Mouse (Mus musculus) heart, adult 8-10 months (tissue): ENCODE results near the gene Col25a1. TPM values are rescaled to one million over a fixed set of nuclear protein-coding genes. Genes with fewer than 3 reads are reported as not detected.
A peak's percentile ranks its signal among the peaks of the same experiment; 100 is the strongest.

Source experiments
- DNase-seq: peaks from one replicate; pipeline ENCODE4 v3.0.0; 2022; ENCODE audit warnings: low spot score
- total RNA-seq, 4 experiments: library from RNA; stranded (reverse); gene quantifications; 2 replicates each; pipeline ENCODE4 v1.2.4; 2022

Col25a1 gene
- under 1 TPM; 0.20 to 0.34 (median 0.23) TPM for total RNA-seq

DNA sequence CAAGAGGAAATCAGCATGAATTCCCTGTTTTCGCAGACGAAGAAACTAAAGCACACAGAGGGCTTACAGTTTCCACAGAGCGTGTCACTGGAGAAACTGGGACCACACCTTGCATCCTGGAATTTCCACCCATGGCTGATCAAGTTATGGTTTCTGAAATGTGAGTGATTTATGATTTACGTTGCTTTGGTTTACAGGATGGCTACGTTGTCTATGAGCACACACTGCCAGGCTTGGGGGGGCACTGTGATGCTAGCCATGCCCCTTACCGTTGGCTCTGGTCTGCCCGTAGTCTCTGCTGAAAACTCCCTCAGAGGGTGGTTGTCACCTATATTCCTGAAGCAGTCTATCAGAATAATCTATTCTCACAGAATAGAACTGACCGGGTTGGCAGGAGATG, at the start of gene Col25a1:
Gene Col25a1 (plus strand): TSS at position 301 of the 400 bp plus-strand sequence.
- no peak for DNase-seq

DNA sequence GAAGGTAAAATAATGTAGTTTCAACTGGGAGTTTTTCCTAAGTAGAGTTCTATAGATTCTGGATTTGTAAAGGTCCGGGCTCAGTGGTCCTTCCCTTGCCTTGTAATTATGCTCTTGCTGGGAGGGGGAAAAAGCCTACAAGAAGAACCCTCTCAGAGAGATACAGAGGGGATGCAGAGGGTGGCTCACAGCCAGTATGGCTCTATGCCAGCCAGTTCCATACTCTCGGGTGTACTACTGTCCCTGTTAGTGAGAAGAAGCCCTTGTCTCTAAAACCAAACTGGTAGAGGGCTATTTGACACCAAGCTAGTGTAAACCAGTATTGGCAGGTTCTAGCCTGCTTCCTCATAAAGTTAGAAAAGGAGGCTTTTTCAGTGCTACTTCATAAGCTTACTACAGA, 48.0 kb upstream of the Col25a1 start:
- no peak for DNase-seq

DNA sequence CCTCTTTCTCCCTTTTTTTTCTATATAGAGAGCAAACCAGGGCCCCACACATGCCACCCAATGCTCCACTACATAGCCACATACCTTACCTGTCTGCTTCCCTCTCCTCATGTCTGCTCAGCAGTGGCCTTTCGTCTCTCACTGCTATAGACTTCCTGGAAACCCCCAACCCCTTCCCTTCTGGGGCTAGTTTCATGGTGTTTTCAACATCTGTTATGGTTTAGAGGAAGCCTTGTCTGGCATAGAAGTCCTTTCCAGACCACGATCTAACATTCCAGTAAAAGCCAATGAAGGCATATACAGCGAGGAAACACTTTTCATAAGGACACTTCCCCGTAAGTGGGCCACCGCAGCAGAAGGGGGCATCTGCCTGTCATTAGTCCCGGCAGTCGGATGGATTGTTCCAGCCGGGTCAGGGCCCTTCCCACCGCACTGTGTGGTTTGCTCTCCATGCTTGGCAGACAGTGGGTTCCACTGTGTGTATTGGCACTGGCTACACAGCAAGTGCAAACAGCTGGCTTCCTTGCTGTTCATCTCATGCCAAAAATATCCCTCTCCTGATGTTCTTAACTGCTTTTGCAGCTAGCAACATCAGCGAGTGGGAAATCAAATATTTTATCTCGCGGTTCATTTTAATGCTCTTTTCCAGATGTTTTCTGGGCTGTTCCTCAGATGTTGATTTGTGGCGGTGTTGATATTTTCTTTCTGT, 44.8 kb upstream of the Col25a1 start:
- DNase-seq: peak; percentile 39

DNA sequence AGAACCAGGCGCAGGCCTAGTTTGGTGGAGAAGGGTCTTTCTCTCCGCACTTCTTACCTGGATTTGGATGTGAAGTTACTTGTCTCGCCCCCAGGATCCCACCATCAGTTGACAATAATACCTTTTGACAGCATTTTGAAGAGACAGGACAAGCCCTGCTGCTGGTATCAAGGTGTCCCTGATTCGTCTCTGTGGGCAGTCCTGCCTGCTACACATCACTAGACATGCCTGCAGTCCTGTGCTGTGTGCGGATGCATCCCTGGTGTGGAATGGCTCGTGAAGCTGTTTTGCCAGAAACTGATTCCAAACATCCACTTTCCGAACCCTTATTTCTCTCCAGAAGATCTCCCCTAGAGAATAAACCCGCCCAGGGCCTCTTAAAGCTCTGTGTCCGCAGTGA, 43.8 kb upstream of the Col25a1 start:
- no peak for DNase-seq

DNA sequence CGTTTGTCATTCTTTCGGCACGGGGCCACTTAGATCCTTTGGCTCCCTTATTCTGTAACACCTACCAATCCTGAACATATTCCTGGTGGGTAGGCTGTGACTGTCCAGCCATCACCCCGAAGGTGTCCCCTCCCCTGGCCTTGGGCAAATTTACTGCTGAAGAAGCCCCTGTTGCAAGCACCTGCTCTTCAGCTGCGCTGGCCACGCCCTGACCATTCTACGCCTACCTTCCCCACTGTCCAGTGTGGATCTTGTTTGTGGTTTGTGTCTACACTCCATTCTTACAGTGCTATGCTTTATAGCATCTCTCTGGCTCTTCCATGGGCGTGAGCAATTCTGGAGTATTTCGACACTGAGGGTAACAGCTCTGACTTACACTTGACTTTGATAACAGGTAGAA, 42.6 kb upstream of the Col25a1 start:
- no peak for DNase-seq

DNA sequence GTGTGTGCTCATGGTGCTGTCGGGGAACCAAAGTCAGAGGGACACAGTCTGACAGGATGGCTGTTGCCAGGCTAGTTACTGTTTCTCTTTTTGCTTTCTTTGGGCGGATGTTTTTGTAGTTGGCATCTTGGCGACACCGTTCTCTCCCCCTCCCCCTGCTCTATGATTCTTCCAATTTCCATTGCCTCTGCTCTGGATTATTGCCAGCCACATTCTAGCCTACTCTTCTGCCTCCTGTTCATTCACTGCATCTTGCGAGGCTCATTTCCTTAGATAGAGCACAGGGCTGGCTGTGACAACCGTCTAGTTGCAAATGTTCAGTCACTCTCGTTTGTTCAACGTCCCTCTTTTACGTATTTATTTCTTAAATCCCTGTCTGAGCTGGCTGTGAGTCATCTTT, 40.8 kb upstream of the Col25a1 start:
- DNase-seq: no peak

DNA sequence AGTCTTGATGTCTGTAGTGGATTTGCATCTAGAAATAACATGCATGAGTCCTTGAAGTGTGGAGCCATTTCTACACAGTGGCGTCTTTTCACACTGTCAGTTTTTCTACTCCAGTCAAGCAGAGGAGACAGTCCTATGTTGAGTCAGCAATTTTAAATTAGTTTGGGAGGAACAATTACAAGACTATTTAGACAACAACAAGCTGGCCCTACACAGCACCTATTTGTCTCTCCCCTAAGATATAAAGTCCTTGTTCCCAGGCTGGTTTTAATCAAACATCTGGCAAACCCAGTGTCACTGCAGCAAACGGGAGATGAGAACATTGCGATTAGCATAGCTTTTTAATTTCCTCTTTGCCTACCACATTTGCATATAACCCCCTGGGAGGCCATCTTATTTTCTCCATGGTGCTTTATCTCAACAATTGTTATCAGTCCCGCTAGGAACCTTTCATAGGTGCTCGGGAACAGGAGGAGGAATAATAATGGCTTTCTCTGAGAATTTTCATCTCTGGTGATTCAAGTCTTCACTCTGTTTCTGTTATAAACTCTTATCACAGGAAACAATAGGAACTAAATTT, 37.1 kb upstream of the Col25a1 start:
- no peak for DNase-seq

DNA sequence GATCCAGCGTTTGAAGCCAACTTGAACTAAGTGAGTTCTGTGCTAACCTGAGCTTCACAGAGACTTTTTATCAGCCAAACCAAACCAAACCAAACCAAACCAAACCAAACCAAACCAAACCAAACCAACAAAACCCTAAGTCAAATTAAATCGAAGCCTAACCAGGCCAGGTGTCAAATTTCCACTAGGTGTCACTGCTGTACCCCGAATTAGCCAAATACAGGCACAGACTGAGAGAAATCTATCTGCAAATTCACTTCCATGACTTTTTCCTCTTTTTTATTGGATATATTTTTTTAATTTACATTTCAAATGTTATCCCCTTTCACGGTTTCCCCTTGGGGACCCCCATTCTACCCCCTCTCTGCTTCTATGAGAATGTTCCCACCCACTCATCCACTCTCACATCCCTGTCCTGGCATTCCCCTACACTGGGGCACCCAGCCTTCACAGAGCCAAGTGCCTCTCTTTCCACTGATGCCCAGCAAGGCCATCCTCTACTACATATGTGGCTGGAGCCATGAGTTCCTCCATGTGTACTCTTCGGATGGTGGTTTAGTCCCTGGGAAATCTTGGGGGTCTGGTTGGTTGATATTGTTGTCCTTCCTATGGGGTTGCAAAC, 36.0 kb upstream of the Col25a1 start:
- DNase-seq: peak; percentile 35

DNA sequence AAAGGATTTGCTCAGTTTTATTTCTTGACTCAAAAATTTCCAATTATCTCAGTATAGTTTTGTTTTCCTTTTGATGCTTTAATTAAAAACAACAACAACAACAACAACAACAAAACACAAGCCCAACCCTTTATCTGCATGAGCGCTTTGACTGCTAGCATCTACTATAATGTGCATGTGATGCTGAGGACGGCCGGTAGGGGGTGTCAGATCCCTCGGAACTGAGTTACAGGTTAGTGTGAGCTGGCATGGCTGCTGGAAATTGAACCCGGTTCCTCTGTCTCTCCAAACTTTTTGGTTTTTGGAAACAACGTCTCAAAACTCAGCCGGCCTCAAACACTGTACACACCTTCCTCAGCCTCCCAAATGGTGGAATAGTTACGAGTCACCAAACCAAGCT, 27.8 kb upstream of the Col25a1 start:
- no peak for DNase-seq

DNA sequence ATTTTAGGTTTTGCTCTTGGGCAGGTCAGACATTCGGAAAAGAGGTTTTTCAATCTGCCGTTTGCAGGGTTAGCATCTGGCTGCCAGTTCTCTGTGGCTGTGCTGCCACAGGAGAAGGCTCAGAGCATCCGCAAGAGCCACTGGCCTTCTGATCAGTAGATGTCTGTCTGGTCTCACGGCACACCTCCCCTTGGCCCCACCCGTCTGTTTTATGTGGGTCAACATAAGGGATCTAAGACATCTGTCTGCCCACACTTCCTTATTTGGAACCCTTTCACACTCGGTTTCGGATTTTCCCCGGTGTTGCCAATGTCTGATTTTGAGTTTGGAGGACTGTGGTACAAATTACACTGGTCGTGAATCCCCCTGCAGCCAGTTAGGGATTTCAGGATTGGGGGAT, 26.8 kb upstream of the Col25a1 start:
- no peak for DNase-seq

DNA sequence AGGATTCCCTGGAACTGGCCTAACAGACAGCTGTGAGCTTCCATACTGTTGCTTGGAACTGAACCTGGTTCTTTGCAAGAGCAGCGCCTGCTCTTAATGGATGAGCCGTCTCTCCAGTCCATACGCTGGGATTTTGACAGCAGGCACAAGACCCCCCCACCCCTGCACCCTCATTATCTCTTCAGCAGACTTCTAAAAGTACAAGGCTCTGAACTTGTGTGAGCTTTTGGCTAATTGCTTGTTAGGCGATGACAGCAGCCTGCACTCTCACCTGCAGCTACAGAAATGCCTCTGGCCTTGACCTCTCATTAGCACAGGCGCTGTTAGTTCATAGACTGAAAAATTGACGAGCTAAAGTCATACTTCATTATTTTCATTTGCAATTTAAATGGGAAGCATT, 14.4 kb upstream of the Col25a1 start:
- no peak for DNase-seq

DNA sequence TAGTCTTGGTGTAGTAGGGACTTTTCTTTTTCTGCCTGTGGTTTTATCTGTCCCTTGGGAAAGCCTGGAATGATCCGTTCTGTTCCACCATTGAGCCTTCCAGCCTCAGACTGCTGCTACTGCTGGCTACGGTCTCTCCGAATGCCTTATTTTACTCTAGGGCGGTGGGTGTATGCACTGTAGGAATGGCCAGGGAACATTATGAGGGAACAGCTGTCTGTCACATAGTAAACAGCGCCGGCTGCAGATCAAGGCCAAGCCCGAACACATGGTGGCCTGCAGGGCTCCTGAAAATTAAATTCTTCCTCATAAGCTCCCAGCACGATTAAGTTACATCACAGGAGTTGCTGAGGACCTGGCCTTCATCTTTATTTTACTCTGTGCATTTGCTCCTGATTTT, 3.5 kb upstream of the Col25a1 start:
- no peak for DNase-seq

DNA sequence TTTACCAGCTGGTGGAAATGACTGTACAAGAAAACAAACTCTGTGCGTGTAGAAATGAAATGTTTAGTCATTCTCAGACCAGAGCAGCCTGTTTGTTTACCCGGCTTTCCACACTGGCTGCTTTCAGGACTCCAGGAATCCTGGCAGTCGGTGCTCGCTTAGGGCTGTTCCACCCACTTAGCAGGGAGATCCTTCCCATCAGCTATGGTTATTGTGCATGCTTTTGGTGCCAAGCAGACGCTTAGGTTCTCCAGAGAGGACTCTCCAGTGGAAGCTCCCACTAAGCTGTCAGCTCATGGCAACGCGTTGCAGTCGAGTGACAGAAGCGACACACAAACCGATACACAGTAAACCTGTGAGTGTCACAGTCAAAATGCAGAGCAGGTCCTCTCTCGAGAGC, 2.7 kb upstream of the Col25a1 start:
- no peak for DNase-seq

DNA sequence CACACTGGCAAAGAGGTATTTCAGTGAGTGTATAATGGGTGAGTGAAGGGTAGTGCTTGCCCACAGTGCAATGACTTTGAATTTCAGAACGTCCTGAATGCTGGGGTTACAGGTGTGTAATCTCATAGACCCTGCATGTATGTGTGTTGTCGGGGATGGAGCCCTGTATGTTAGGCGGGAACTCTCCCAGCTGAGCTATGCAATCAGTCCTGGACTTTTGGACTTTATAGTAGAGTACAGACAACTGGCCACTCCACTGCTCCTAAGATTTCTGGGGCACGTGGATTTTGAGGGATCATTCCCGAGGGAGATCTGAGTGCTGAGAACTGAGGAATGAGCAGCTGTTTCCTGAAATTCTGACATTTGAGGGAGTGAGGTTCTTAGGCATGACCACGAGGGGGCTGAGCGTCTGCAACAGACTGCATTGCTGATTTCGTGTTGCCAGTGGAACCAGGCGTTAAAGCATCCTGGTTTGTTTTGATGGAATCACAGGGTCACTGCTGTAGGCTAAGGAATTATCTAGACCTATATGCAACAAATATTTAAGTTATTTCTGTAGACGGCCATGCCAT, 1.6 kb upstream of the Col25a1 start:
- DNase-seq: no peak

DNA sequence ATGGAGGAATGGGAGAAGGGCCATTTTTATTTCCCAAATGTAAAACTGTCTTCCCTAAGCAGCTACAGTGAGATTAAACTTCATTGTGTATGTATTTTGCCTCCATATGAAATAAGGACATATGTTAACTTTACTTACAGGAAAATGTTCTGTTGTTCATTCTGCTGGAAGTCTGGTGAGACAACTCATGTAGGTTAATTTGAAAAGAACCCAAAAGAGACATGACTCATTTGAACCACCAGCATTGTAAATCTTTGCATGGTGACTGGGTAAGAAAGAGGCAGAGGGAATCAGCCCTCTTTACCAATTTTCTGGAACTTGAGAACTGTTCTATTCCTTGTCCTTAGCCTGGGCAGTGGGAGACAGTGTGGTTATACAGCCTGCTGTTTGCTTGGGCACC, 5.9 kb downstream of the Col25a1 start:
- no peak for DNase-seq

DNA sequence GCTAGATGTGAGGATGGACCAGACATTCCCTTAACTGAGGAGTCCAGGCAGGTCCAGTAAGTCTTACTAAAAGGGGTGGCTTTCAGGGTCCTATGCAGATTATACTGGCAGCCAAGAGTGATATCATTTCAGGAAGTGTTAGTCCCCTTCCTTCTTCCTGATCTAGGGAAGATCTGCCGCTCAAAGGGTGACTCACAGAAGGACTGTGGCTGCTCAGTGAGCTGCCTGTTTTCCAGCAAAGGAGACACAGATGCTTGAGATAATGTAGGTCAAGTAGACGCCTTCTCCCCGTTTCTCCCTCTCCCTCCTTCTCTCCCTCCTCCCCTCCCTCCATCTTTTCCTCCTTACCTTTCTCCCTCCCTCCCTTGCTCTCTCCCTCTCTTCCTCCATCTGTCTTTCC, 6.3 kb downstream of the Col25a1 start:
- no peak for DNase-seq

DNA sequence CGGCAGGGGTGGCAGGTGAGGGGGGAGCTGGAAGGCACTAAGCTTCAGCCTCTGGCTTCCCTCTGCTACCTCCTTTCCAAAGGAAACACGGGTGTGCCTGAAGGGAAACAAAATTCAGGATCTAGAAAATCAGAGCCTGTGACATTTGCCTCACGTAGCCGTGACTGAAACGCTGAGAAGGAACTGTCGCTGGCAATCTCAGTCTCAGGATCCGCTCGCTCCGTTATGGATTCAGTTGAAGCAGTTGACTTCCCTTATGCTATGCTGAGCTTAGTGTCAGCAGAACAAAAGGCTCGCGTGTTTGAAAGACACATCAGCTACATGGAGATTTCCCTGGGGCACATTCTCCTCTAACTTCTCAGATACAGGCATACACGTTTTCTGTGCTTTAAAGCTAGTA, 14.6 kb downstream of the Col25a1 start:
- no peak for DNase-seq

DNA sequence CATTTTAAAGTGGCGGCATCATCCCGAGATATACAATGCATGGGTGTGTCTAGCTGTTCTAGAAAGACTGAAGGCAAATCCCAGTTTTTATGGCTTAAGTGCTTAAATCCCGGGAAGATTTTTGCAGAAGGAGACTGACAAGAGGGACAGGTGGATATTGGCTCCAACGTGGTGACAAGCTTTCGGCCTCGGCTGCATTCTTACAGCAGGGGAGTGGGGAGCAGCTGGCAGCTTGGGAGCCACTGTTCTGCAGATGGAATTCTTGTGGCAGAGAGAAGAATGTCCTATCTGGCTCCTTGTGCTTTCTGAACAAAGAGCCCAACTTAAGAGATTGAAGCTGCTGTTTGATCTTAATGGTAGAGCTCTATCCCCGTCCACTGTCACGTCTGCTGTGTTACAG, 16.5 kb downstream of the Col25a1 start:
- DNase-seq: no peak

DNA sequence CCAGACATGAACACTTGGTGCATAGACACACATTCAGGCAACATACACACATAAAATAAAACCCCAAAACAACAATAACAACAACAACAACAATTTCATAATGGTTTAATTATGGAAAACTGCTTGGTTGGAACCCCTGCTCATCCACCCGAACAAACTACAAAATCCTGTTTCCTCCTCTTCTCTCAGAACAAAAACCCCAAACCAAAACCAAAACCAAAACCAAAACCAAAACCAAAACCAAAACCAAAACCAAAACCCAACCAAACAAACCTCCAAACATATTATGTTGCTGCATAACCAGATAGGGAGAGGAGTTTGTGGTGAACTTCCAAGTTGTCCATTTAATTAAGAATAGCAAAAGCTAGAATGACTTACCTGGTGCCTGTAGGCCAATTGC, 17.9 kb downstream of the Col25a1 start:
- DNase-seq: no peak

DNA sequence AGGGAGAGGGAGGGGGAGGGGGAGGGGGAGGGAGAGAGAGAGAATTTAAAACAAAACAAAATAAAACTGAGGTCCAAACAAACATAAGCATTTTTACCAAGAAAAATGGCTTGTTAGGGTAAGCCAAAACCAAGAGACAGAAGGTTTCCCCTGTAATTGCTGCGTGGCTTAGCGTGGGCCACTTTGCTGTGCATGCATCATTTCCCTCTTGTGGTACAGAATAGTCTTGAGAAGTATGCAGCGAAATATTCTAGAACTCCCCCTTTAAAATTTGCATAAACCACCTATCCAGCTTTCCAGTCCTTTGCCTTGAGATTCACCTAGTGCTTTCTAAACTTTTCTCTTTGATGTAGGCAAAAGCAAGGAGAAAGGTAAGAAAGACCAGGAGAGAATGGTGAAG, 21.8 kb downstream of the Col25a1 start:
- DNase-seq: no peak

DNA sequence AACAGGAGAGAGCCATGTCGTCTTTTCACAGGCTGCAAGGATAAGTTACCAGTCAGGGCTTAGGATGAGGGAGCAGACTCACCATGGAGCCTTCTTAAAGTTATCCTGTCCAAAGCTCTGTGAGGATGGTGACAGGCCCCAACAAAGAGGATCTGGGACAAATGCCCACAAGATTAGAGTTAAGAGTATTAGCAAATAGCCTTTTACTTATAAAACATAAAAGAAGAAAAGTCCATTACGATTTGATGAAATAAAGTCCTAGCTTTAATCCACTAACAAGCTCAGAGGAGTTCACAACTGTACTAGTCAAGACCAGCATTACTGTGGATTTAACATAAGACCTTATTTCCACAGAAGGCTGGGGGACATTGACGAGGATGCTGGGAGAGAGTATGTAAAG, 26.2 kb downstream of the Col25a1 start:
- no peak for DNase-seq

DNA sequence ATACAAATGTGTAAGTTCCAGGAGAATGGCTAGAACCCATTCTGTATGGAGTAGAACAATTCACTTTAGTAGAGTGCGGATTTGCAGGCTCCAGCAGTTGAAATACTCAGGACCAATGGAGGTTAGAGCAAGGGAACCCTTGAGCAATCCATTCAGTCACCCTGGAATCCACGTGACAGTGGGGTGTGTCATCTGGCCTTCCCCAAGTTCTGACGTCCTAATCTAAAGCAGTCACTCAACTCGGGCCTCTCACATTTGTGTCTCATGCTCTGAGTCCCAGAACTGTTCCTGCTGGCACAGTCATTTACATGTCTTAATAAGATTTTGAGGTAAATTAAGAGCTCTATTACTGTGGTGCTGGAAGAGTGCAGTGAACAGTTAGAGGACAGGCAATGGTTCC, 28.6 kb downstream of the Col25a1 start:
- DNase-seq: no peak

DNA sequence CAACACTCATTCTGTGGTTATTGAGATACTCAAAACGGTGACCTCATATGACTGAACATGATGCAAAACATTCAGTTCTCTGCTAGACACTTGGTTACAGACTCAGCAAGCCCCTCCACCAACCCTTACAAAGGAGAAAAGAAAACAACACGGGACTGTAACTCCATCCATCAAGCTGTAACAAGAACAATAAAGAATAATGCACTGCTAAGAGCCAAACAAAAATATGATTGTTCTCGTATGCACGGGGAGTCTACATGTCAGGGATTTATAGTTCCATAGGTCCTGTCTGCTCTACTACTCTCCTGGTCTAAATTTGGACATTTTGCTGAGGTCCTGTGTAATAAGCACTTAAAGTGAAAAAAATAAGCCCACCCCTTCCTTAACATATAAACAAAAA, 29.6 kb downstream of the Col25a1 start:
- DNase-seq: no peak
